Mouse (Mus musculus) myocyte (in vitro differentiated cells): Measurements from ENCODE around the gene Taf10.

ENCODE experiments used
- CEBPB ChIP-seq: IDR thresholded peaks from 2 replicates; pipeline ENCODE4 v1.6.1; 2011; ENCODE audit warnings: mild to moderate bottlenecking, moderate library complexity; ENCODE audit not compliant: poor library complexity, insufficient read depth, severe bottlenecking
- E2F4 ChIP-seq: IDR thresholded peaks from one replicate; pipeline ENCODE4 v1.6.1; 2011; ENCODE audit warnings: mild to moderate bottlenecking, control low read depth, moderate library complexity; ENCODE audit not compliant: insufficient read depth
- MYOG ChIP-seq, 3 experiments: IDR thresholded peaks; one replicate each; pipeline ENCODE4 v1.6.1; 2011; ENCODE audit warnings: control low read depth in 2 of 3, low read depth in 2 of 3, mild to moderate bottlenecking in 2 of 3; ENCODE audit not compliant: insufficient read length in 2 of 3, control insufficient read depth in 1 of 3, insufficient read depth in 1 of 3
- POLR2A ChIP-seq: IDR thresholded peaks from one replicate; pipeline ENCODE4 v1.6.1; 2011; ENCODE audit warnings: low read depth, mild to moderate bottlenecking, control low read depth, moderate library complexity; ENCODE audit not compliant: insufficient read length
- POLR2AphosphoS2 ChIP-seq: IDR thresholded peaks from one replicate; pipeline ENCODE4 v1.6.1; 2011; ENCODE audit warnings: low read depth, control low read depth; ENCODE audit not compliant: insufficient read length
- TCF12 ChIP-seq: IDR thresholded peaks from one replicate; pipeline ENCODE4 v1.6.1; 2011; ENCODE audit warnings: mild to moderate bottlenecking, control low read depth; ENCODE audit not compliant: poor library complexity, insufficient read depth, severe bottlenecking
- USF1 ChIP-seq: IDR thresholded peaks from one replicate; pipeline ENCODE4 v1.6.1; 2011; ENCODE audit warnings: low read depth, mild to moderate bottlenecking, control low read depth, moderate library complexity

- TF ChIP-seq E2F4, result no peak
- no peak for TF ChIP-seq POLR2A
- TF ChIP-seq CEBPB, result no peak
- TF ChIP-seq USF1, result no peak
- TF ChIP-seq TCF12, result no peak
- TF ChIP-seq POLR2AphosphoS2, result no peak
- no peak for TF ChIP-seq MYOG (IDR thresholded peaks at IDR 0.05; ENCODE audit: control insufficient read depth in 1 of 3, insufficient read depth in 1 of 3, insufficient read length in 2 of 3, low read depth in 2 of 3)
These were observed 49.5 kb upstream of the Taf10 start for GRCm38 (mm10) chr7:105793701-105794100.
